Mouse (Mus musculus): ENCODE data around the gene Cd27. TPM values are rescaled to one million over a fixed set of nuclear protein-coding genes. Genes with fewer than 3 reads are reported as not detected.
"Not testable (repeated sequence)": the region's sequence is repeated elsewhere in the genome, so short reads cannot be mapped to it uniquely, and the experiment has no call there.

Gene Cd27
- polyA plus RNA-seq, 1 experiment from 2014 or later = 3.3 TPM

GRCm38 (mm10) chr6:125266600-125266999 is 29.8 kb upstream of the Cd27 start:
- 65% methylated on average over 6 of the region's 6 CpGs for WGBS
- H3K4me2 ChIP-seq (replicated peaks); H3K27me3 ChIP-seq; H3K4me1 ChIP-seq; H3K36me3 ChIP-seq; H3K9me3 ChIP-seq (replicated peaks); H3K9ac ChIP-seq; ATAC-seq (ENCODE audit: insufficient number of reproducible peaks, low FRiP score, low TSS enrichment, low read depth); H3K4me3 ChIP-seq (replicated peaks); H3K27ac ChIP-seq (replicated peaks): not testable (repeated sequence)

GRCm38 (mm10) chr6:125266091-125266490 is 29.3 kb upstream of the Cd27 start:
- no peak overlapping the region for H3K4me2 ChIP-seq (replicated peaks)
- 79% methylated on average over 13 of the region's 13 CpGs for WGBS
- peaks cover under 1% of the 10 kb centered on the region; the same call in 1 of the 2 replicates for H3K4me1 ChIP-seq
- H3K9ac ChIP-seq = no peak overlapping the region
- H3K36me3 ChIP-seq = no peaks in the 10 kb centered on the region
- H3K4me3 ChIP-seq (replicated peaks) = no peak overlapping the region
- ATAC-seq (ENCODE audit: insufficient number of reproducible peaks, low FRiP score, low TSS enrichment, low read depth) = no peak
- H3K27ac ChIP-seq (replicated peaks) = no peak overlapping the region
- H3K27me3 ChIP-seq = no peaks in the 10 kb centered on the region
- no peaks in the 10 kb centered on the region for H3K9me3 ChIP-seq (replicated peaks)

- Histone ChIP-seq H3K9me3 (replicated peaks) (no peaks in the 10 kb centered on the region), H3K27me3 (no peaks in the 10 kb centered on the region), H3K4me1 (no peaks in the 10 kb centered on the region), H3K4me2 (replicated peaks) (no peak overlapping the region), H3K27ac (replicated peaks) (no peak overlapping the region), H3K9ac (no peak overlapping the region), H3K4me3 (replicated peaks) (no peak overlapping the region), H3K36me3 (no peaks in the 10 kb centered on the region)
- 50% methylated on average over 10 of the region's 10 CpGs for WGBS
- ATAC-seq (ENCODE audit: insufficient number of reproducible peaks, low FRiP score, low TSS enrichment, low read depth) = no peak
Observed at GRCm38 (mm10) chr6:125265239-125265638, 28.4 kb upstream of the Cd27 start.

- Histone ChIP-seq H3K4me2 (replicated peaks) (no peak overlapping the region), H3K9ac (no peak overlapping the region), H3K9me3 (replicated peaks) (no peaks in the 10 kb centered on the region), H3K27me3 (no peaks in the 10 kb centered on the region), H3K27ac (replicated peaks) (no peak overlapping the region), H3K4me1 (no peaks in the 10 kb centered on the region), H3K4me3 (replicated peaks) (no peak overlapping the region), H3K36me3 (no peaks in the 10 kb centered on the region)
- no peak for ATAC-seq (ENCODE audit: insufficient number of reproducible peaks, low FRiP score, low TSS enrichment, low read depth)
- WGBS = 84% methylated on average over 9 of the region's 9 CpGs
Observed at GRCm38 (mm10) chr6:125264219-125264618, 27.4 kb upstream of the Cd27 start.

- Histone ChIP-seq H3K9me3 (replicated peaks) (no peaks in the 10 kb centered on the region), H3K4me3 (replicated peaks) (no peak overlapping the region), H3K27ac (replicated peaks) (no peak overlapping the region), H3K27me3 (no peaks in the 10 kb centered on the region), H3K4me1 (no peaks in the 10 kb centered on the region), H3K9ac (no peak overlapping the region), H3K4me2 (replicated peaks) (no peak overlapping the region), H3K36me3 (no peaks in the 10 kb centered on the region)
- WGBS = 82% methylated on average over 10 of the region's 10 CpGs
- no peak for ATAC-seq (ENCODE audit: insufficient number of reproducible peaks, low FRiP score, low TSS enrichment, low read depth)
Observed at GRCm38 (mm10) chr6:125260006-125260555, 23.3 kb upstream of the Cd27 start.

GRCm38 (mm10) chr6:125256222-125256966 is 19.6 kb upstream of the Cd27 start:
- no peaks in the 10 kb centered on the region for H3K9me3 ChIP-seq (replicated peaks)
- H3K4me2 ChIP-seq (replicated peaks) = no peak overlapping the region
- no peaks in the 10 kb centered on the region for H3K27me3 ChIP-seq
- ATAC-seq (ENCODE audit: insufficient number of reproducible peaks, low FRiP score, low TSS enrichment, low read depth) = no peak
- no peaks in the 10 kb centered on the region for H3K36me3 ChIP-seq
- 82% methylated on average over 8 of the region's 8 CpGs for WGBS
- H3K27ac ChIP-seq (replicated peaks) = no peak overlapping the region
- no peaks in the 10 kb centered on the region for H3K4me1 ChIP-seq
- no peak overlapping the region for H3K9ac ChIP-seq
- no peak overlapping the region for H3K4me3 ChIP-seq (replicated peaks)

- H3K36me3 ChIP-seq = no peaks in the 10 kb centered on the region
- H3K4me3 ChIP-seq (replicated peaks) = no peak overlapping the region
- H3K4me1 ChIP-seq = no peaks in the 10 kb centered on the region
- H3K27ac ChIP-seq (replicated peaks) = no peak overlapping the region
- no peaks in the 10 kb centered on the region for H3K27me3 ChIP-seq
- no peak overlapping the region for H3K4me2 ChIP-seq (replicated peaks)
- no peak for ATAC-seq (ENCODE audit: insufficient number of reproducible peaks, low FRiP score, low TSS enrichment, low read depth)
- H3K9ac ChIP-seq = no peak overlapping the region
- 77% methylated on average over 7 of the region's 7 CpGs for WGBS
- H3K9me3 ChIP-seq (replicated peaks) = no peaks in the 10 kb centered on the region
Observed at GRCm38 (mm10) chr6:125255516-125256044, 18.8 kb upstream of the Cd27 start.

- H3K4me3 ChIP-seq (replicated peaks) = no peak overlapping the region
- H3K36me3 ChIP-seq = no peaks in the 10 kb centered on the region
- H3K9me3 ChIP-seq (replicated peaks) = no peaks in the 10 kb centered on the region
- no peaks in the 10 kb centered on the region for H3K4me1 ChIP-seq
- 75% methylated on average over 14 of the region's 14 CpGs for WGBS
- no peak overlapping the region for H3K9ac ChIP-seq
- no peak overlapping the region for H3K27ac ChIP-seq (replicated peaks)
- H3K27me3 ChIP-seq = no peaks in the 10 kb centered on the region
- no peak for ATAC-seq (ENCODE audit: insufficient number of reproducible peaks, low FRiP score, low TSS enrichment, low read depth)
- no peak overlapping the region for H3K4me2 ChIP-seq (replicated peaks)
Observed at GRCm38 (mm10) chr6:125253863-125254715, 17.3 kb upstream of the Cd27 start.

GRCm38 (mm10) chr6:125252711-125253110 is 15.9 kb upstream of the Cd27 start:
- no peak for ATAC-seq (ENCODE audit: insufficient number of reproducible peaks, low FRiP score, low TSS enrichment, low read depth)
- H3K27ac ChIP-seq (replicated peaks) = no peak overlapping the region
- no peak overlapping the region for H3K4me2 ChIP-seq (replicated peaks)
- H3K4me1 ChIP-seq = no peaks in the 10 kb centered on the region
- no peaks in the 10 kb centered on the region for H3K9me3 ChIP-seq (replicated peaks)
- H3K27me3 ChIP-seq = no peaks in the 10 kb centered on the region
- H3K36me3 ChIP-seq = no peaks in the 10 kb centered on the region
- no peak overlapping the region for H3K4me3 ChIP-seq (replicated peaks)
- 87% methylated on average over 8 of the region's 8 CpGs for WGBS
- H3K9ac ChIP-seq = no peak overlapping the region

GRCm38 (mm10) chr6:125252285-125252684 is 15.5 kb upstream of the Cd27 start:
- ATAC-seq (ENCODE audit: insufficient number of reproducible peaks, low FRiP score, low TSS enrichment, low read depth) = no peak
- Histone ChIP-seq H3K27ac (replicated peaks) (no peak overlapping the region), H3K4me3 (replicated peaks) (no peak overlapping the region), H3K9ac (no peak overlapping the region), H3K36me3 (no peaks in the 10 kb centered on the region), H3K27me3 (no peaks in the 10 kb centered on the region), H3K4me1 (no peaks in the 10 kb centered on the region), H3K4me2 (replicated peaks) (no peak overlapping the region), H3K9me3 (replicated peaks) (no peaks in the 10 kb centered on the region)
- 77% methylated on average over 3 of the region's 3 CpGs for WGBS

- H3K27me3 ChIP-seq = no peaks in the 10 kb centered on the region
- ATAC-seq (ENCODE audit: insufficient number of reproducible peaks, low FRiP score, low TSS enrichment, low read depth) = no peak
- H3K4me2 ChIP-seq (replicated peaks) = no peak overlapping the region
- no peak overlapping the region for H3K27ac ChIP-seq (replicated peaks)
- no peak overlapping the region for H3K9ac ChIP-seq
- H3K36me3 ChIP-seq = no peaks in the 10 kb centered on the region
- 11% methylated on average over 1 of the region's 1 CpGs for WGBS
- no peak overlapping the region for H3K4me3 ChIP-seq (replicated peaks)
- H3K9me3 ChIP-seq (replicated peaks) = no peaks in the 10 kb centered on the region
- no peaks in the 10 kb centered on the region for H3K4me1 ChIP-seq
Observed at GRCm38 (mm10) chr6:125244551-125244950, 7.7 kb upstream of the Cd27 start.

Measured in embryonic facial prominence, embryonic 15.5 days (tissue).